Mouse (Mus musculus) forebrain, embryonic 16.5 days (tissue): ENCODE results near the gene Arhgap25. TPM values are rescaled to one million over a fixed set of nuclear protein-coding genes. Genes with fewer than 3 reads are reported as not detected.

ENCODE experiments used
- ATAC-seq: fragments of 200-750 bp; cut with Nextera tagmentation; 2 replicates; pipeline ENCODE4 v1.8.0; 2017; ENCODE audit warnings: mild to moderate bottlenecking, moderate library complexity
- H3K27ac ChIP-seq: fragments of 300-500 bp; sonication (generic); 2 replicates; pipeline ENCODE4 v1.5.1; 2014; ENCODE audit warnings: low read length, control low read depth
- H3K27me3 ChIP-seq: fragments of 300-500 bp; sonication (generic); replicated peaks from 2 replicates; pipeline ENCODE4 v1.6.1; 2014; ENCODE audit warnings: low read length; ENCODE audit not compliant: control insufficient read depth, insufficient read depth
- H3K36me3 ChIP-seq: fragments of 300-500 bp; sonication (generic); 2 replicates; pipeline ENCODE4 v1.6.1; 2014; ENCODE audit not compliant: control insufficient read depth, insufficient read depth
- H3K4me1 ChIP-seq: fragments of 300-500 bp; sonication (generic); replicated peaks from 2 replicates; pipeline ENCODE4 v1.6.1; 2014; ENCODE audit warnings: low read length; ENCODE audit not compliant: control insufficient read depth, insufficient read depth
- H3K4me2 ChIP-seq: fragments of 300-500 bp; sonication (generic); 2 replicates; pipeline ENCODE4 v1.6.1; 2014; ENCODE audit warnings: mild to moderate bottlenecking, low read length, control low read depth
- H3K4me3 ChIP-seq: fragments of 300-500 bp; sonication (generic); replicated peaks from 2 replicates; pipeline ENCODE4 v1.5.1; 2014; ENCODE audit warnings: mild to moderate bottlenecking, low read length, control low read depth
- H3K9ac ChIP-seq: fragments of 300-500 bp; sonication (generic); replicated peaks from 2 replicates; pipeline ENCODE4 v1.6.1; 2014; ENCODE audit warnings: low read depth, low read length, control low read depth
- H3K9me3 ChIP-seq: fragments of 300-500 bp; sonication (generic); 2 replicates; pipeline ENCODE4 v1.6.1; 2016; ENCODE audit warnings: low read length; ENCODE audit not compliant: control insufficient read depth
- WGBS: fragments of 180-500 bp; shearing (Covaris S2); extraction: QIAGEN DNeasy Blood & Tissue Kit; methylation state at CpG from one replicate; pipeline ENCODE4 v1.1.7; 2014; 5-methylcytosine and 5-hydroxymethylcytosine counted together
- polyA plus RNA-seq: library from polyadenylated mRNA; unstranded; fragments of >200 nt; fragmentation: Nextera tagmentation; extraction: Ambion mirVana; gene quantifications from 2 replicates; pipeline ENCODE4 v1.2.1, GENCODE M21; 2015

The Arhgap25 gene
- polyA plus RNA-seq, 1 experiment from 2014 or later: 2.2 TPM

DNA sequence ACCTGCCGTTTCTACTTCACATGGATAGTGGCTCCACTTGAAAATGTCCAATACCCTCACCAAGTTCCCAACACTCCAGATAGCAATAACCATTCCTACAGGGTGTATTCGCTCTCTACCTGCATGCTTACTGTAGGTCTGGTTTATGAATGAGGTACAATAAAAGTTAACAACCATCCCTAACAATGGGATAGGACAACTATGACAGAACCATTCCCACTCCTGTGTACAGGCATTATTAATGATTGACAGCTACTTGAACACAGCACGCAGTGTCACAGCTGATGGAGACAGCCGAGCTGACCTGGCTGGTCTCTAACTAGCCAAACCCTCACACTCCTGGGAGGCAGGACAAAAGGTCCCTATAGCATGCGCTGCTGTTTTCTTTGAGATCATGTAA is 4.6 kb upstream of the Arhgap25 start:
- no peak overlapping the region for H3K4me2 ChIP-seq

GRCm38 (mm10) chr6:87536270-87536669 is 3.2 kb upstream of the Arhgap25 start:
- ATAC-seq: no peak
- H3K27me3 ChIP-seq: no peaks in the 10 kb centered on the region
- H3K27ac ChIP-seq: no peak overlapping the region
- 0 out of 2 replicates have a peak, but pooled peaks cover 5% of the 10 kb centered on the region for H3K4me1 ChIP-seq
- no peak overlapping the region for H3K9ac ChIP-seq
- H3K9me3 ChIP-seq: no peaks in the 10 kb centered on the region
- no peak overlapping the region for H3K4me2 ChIP-seq
- 66% methylated on average over 8 of the region's 8 CpGs for WGBS
- H3K4me3 ChIP-seq: no peak overlapping the region
- H3K36me3 ChIP-seq: no peaks in the 10 kb centered on the region

More for the DNA sequence above, 4.6 kb upstream of the Arhgap25 start:
- no peaks in the 10 kb centered on the region for H3K27me3 ChIP-seq
- H3K4me1 ChIP-seq: 0 out of 2 replicates have a peak, but pooled peaks cover 5% of the 10 kb centered on the region
- H3K9me3 ChIP-seq: no peaks in the 10 kb centered on the region
- WGBS: 74% methylated on average over 5 of the region's 5 CpGs
- no peak overlapping the region for H3K27ac ChIP-seq
- no peak overlapping the region for H3K9ac ChIP-seq
- ATAC-seq: no peak
- no peak overlapping the region for H3K4me3 ChIP-seq
- no peaks in the 10 kb centered on the region for H3K36me3 ChIP-seq

- H3K9ac ChIP-seq: no peak overlapping the region
- H3K4me3 ChIP-seq: no peak overlapping the region
- WGBS: 64% methylated on average over 9 of the region's 9 CpGs
- no peaks in the 10 kb centered on the region for H3K36me3 ChIP-seq
- ATAC-seq: no peak
- no peaks in the 10 kb centered on the region for H3K9me3 ChIP-seq
- H3K27ac ChIP-seq: no peak overlapping the region
- no peak overlapping the region for H3K4me2 ChIP-seq
- H3K4me1 ChIP-seq: 0 out of 2 replicates have a peak, but pooled peaks cover 5% of the 10 kb centered on the region
- H3K27me3 ChIP-seq: no peaks in the 10 kb centered on the region
Observed at GRCm38 (mm10) chr6:87535651-87536050, 2.6 kb upstream of the Arhgap25 start.

- Histone ChIP-seq H3K27ac (no peak overlapping the region), H3K27me3 (no peaks in the 10 kb centered on the region)
Observed at GRCm38 (mm10) chr6:87534855-87535575, 2.0 kb upstream of the Arhgap25 start.

DNA sequence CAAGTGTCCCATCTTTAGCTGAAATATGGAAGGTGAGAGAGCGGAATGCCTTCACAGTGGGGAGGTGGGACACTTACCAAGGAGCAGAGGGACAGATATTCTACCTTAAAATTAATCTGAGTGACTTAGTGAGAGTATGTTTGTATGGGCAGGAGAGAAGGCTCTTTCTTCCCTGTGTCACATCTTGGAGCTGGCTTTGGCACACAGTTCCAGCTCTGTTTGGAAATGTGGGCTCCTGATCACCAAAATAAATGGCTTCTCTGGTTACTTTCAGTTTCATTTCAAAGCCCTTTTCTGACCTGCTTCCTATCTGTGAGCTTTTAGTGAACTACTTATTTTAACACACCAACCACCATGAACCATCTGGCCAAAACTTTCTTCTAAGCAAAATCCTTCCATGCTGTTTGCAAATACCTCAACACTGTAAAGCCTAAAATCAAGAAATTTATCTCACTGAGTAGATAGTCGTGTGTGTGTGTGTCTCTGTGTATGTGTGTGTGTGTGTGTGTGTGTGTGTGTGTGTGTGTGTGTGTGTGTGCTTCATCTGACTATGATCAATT is 1.5 kb downstream of the Arhgap25 start:
- Histone ChIP-seq H3K9ac (no peak overlapping the region), H3K4me3 (no peak overlapping the region), H3K36me3 (no peaks in the 10 kb centered on the region), H3K4me1 (0 out of 2 replicates have a peak, but pooled peaks cover 5% of the 10 kb centered on the region), H3K27me3 (no peaks in the 10 kb centered on the region), H3K4me2 (no peak overlapping the region), H3K27ac (no peak overlapping the region), H3K9me3 (no peaks in the 10 kb centered on the region)
- ATAC-seq: no peak
- 90% methylated on average over 2 of the region's 2 CpGs for WGBS

More at GRCm38 (mm10) chr6:87534855-87535575, 2.0 kb upstream of the Arhgap25 start:
- Histone ChIP-seq H3K4me1 (0 out of 2 replicates have a peak, but pooled peaks cover 5% of the 10 kb centered on the region), H3K4me2 (no peak overlapping the region), H3K9ac (no peak overlapping the region), H3K4me3 (no peak overlapping the region), H3K36me3 (no peaks in the 10 kb centered on the region), H3K9me3 (no peaks in the 10 kb centered on the region)
- WGBS: 91% methylated on average over 9 of the region's 9 CpGs
- ATAC-seq: no peak

- Histone ChIP-seq H3K4me1 (0 out of 2 replicates have a peak, but pooled peaks cover 5% of the 10 kb centered on the region), H3K4me2 (no peak overlapping the region)
Observed at GRCm38 (mm10) chr6:87530386-87530785, 2.7 kb downstream of the Arhgap25 start.

DNA sequence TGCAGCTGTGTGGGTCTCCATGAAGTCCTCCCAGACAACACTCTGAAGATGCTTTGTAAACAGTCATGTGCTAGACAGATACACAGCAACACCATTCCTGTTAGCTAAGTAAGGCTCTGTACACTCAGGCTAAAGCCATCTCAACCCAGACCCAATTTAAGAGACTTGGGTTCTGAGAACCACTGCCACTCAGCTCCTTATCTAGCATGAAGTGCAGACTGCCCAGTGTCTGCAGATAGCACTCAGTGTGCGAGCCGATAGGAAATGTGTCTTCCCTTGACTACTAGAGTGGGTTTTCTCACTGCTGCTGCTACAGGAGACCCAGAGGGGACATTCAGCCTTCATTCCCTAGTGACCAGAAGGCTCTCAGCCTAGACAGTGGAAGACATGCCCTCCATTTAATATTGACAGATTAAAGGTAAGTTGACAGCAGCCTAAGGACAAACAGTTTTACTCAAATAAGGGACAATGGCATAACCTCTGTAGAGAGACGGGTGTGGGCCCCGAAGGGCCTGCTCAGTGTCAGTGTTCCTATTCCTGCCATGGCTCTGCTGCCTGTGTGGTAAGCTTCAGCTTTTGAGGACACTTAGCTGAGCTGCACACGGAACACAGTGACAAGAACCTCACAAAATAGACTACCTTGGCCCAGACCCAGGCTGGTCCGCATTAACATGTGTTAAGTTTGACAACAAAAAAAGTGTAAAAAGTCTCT is 5.1 kb downstream of the Arhgap25 start:
- WGBS: 92% methylated on average over 6 of the region's 6 CpGs
- no peak overlapping the region for H3K27ac ChIP-seq
- H3K4me2 ChIP-seq: no peak overlapping the region
- H3K9ac ChIP-seq: no peak overlapping the region
- no peaks in the 10 kb centered on the region for H3K9me3 ChIP-seq
- H3K36me3 ChIP-seq: no peaks in the 10 kb centered on the region
- peaks cover 1% of the 10 kb centered on the region; the same call in 1 of the 2 replicates for H3K4me1 ChIP-seq
- H3K4me3 ChIP-seq: no peak overlapping the region
- H3K27me3 ChIP-seq: no peaks in the 10 kb centered on the region
- ATAC-seq: no peak

More at GRCm38 (mm10) chr6:87530386-87530785, 2.7 kb downstream of the Arhgap25 start:
- no peaks in the 10 kb centered on the region for H3K36me3 ChIP-seq
- no peak overlapping the region for H3K4me3 ChIP-seq
- no peaks in the 10 kb centered on the region for H3K27me3 ChIP-seq
- 92% methylated on average over 2 of the region's 2 CpGs for WGBS
- no peak overlapping the region for H3K27ac ChIP-seq
- H3K9ac ChIP-seq: no peak overlapping the region
- no peaks in the 10 kb centered on the region for H3K9me3 ChIP-seq
- ATAC-seq: no peak

DNA sequence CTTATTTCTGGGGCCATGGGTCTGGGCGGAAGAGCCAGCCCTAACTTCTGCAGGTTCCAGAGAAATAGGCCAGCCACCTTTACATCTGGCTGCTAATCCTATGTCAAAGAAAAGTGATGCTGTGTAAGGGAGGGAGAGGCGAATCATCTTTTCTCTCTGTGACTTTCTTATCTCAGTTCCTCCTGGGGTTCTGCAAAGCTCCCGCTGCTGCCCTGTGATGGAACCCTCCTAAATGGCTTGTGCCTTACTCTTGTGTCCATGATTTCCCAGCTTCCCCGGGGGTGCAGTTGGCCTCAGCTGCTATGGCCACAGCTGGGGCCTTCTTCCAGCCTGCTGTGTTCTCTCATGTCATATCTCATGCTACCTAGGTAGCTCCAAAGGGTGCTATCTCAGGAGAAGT is 5.7 kb downstream of the Arhgap25 start:
- H3K9me3 ChIP-seq: no peaks in the 10 kb centered on the region
- no peaks in the 10 kb centered on the region; the same call in 1 of the 2 replicates for H3K4me1 ChIP-seq
- H3K9ac ChIP-seq: no peak overlapping the region
- H3K27ac ChIP-seq: no peak overlapping the region
- WGBS: 89% methylated on average over 4 of the region's 4 CpGs
- no peak overlapping the region for H3K4me2 ChIP-seq
- no peak for ATAC-seq
- H3K4me3 ChIP-seq: no peak overlapping the region
- H3K27me3 ChIP-seq: no peaks in the 10 kb centered on the region
- H3K36me3 ChIP-seq: no peaks in the 10 kb centered on the region

DNA sequence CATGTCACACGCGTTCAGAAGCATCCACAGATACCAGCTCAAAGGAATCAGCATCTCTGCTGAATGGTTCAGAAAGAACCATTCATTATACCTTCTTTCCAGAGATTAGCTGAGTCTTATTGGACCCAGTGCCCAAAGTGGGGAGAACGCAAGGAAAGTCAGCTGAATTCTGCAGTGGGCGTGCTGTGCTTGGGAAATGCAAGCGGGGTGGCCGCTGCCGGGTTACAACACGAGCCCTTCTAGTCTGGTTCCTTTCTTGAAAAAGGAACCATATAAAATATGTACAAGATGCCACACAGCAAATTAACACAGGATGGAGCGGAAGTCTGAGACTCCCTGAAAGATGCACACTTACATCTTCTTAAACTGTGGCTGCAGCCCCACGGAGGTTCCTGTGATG is 7.9 kb downstream of the Arhgap25 start:
- Histone ChIP-seq H3K4me2 (no peak overlapping the region), H3K36me3 (no peaks in the 10 kb centered on the region), H3K27ac (no peak overlapping the region), H3K27me3 (no peaks in the 10 kb centered on the region), H3K4me1 (no peaks in the 10 kb centered on the region; the same call in 1 of the 2 replicates), H3K9me3 (no peaks in the 10 kb centered on the region), H3K4me3 (no peak overlapping the region), H3K9ac (no peak overlapping the region)
- 94% methylated on average over 10 of the region's 10 CpGs for WGBS
- no peak for ATAC-seq
